Mouse (Mus musculus): ENCODE data around the gene Dnaja2. TPM values are rescaled to one million over a fixed set of nuclear protein-coding genes. Genes with fewer than 3 reads are reported as not detected.
A peak's percentile ranks its signal among the peaks of the same experiment; 100 is the strongest.

The Dnaja2 gene
- polyA plus RNA-seq, 1 experiment from 2014 or later: 217 TPM

GRCm38 (mm10) chr8:85534163-85534562, 21.0 kb downstream of the Dnaja2 start:
- DNase-seq (ENCODE audit: low spot score) (no peak), ATAC-seq (ENCODE audit: insufficient number of reproducible peaks, low FRiP score, low TSS enrichment, low read depth) (no peak)
- Histone ChIP-seq H3K36me3 (ENCODE audit: control insufficient read depth, insufficient read depth, low read length) (peaks cover 2% of the 10 kb centered on the region; the same call in 1 of the 2 replicates), H3K9ac (ENCODE audit: low read length) (no peak overlapping the region), H3K9me3 (ENCODE audit: control insufficient read depth, low read length) (no peaks in the 10 kb centered on the region), H3K27me3 (ENCODE audit: control insufficient read depth, insufficient read depth, low read length) (no peaks in the 10 kb centered on the region), H3K4me2 (ENCODE audit: low read depth, severe bottlenecking) (no peak overlapping the region), H3K4me3 (ENCODE audit: low read depth, low read length) (no peak overlapping the region), H3K4me1 (ENCODE audit: control insufficient read depth, insufficient read depth, low read length) (no peaks in the 10 kb centered on the region), H3K27ac (replicated peaks; ENCODE audit: low read depth, low read length) (no peak overlapping the region)
- WGBS: 84% methylated on average over 1 of the region's 1 CpGs

GRCm38 (mm10) chr8:85533434-85533833, 21.7 kb downstream of the Dnaja2 start:
- ATAC-seq (ENCODE audit: insufficient number of reproducible peaks, low FRiP score, low TSS enrichment, low read depth) (no peak), DNase-seq (ENCODE audit: low spot score) (no peak)
- H3K36me3 ChIP-seq (ENCODE audit: control insufficient read depth, insufficient read depth, low read length): peaks cover 2% of the 10 kb centered on the region; the same call in 1 of the 2 replicates
- H3K27ac ChIP-seq (replicated peaks; ENCODE audit: low read depth, low read length): no peak overlapping the region
- no peak overlapping the region for H3K4me2 ChIP-seq (ENCODE audit: low read depth, severe bottlenecking)
- no peak overlapping the region for H3K4me3 ChIP-seq (ENCODE audit: low read depth, low read length)
- no peaks in the 10 kb centered on the region for H3K9me3 ChIP-seq (ENCODE audit: control insufficient read depth, low read length)
- WGBS: 97% methylated on average over 2 of the region's 2 CpGs
- no peaks in the 10 kb centered on the region for H3K4me1 ChIP-seq (ENCODE audit: control insufficient read depth, insufficient read depth, low read length)
- no peaks in the 10 kb centered on the region for H3K27me3 ChIP-seq (ENCODE audit: control insufficient read depth, insufficient read depth, low read length)
- no peak overlapping the region for H3K9ac ChIP-seq (ENCODE audit: low read length)

- no peaks in the 10 kb centered on the region for H3K9me3 ChIP-seq (ENCODE audit: control insufficient read depth, low read length)
- no peak overlapping the region for H3K4me3 ChIP-seq (ENCODE audit: low read depth, low read length)
- H3K9ac ChIP-seq (ENCODE audit: low read length): no peak overlapping the region
- H3K4me1 ChIP-seq (ENCODE audit: control insufficient read depth, insufficient read depth, low read length): no peaks in the 10 kb centered on the region
- no peak overlapping the region for H3K27ac ChIP-seq (replicated peaks; ENCODE audit: low read depth, low read length)
- no peaks in the 10 kb centered on the region for H3K27me3 ChIP-seq (ENCODE audit: control insufficient read depth, insufficient read depth, low read length)
- no peak overlapping the region for H3K4me2 ChIP-seq (ENCODE audit: low read depth, severe bottlenecking)
- ATAC-seq (ENCODE audit: insufficient number of reproducible peaks, low FRiP score, low TSS enrichment, low read depth) (no peak), DNase-seq (ENCODE audit: low spot score) (no peak)
- H3K36me3 ChIP-seq (ENCODE audit: control insufficient read depth, insufficient read depth, low read length): peaks cover 1% of the 10 kb centered on the region; the same call in 1 of the 2 replicates
- WGBS: 91% methylated on average over 4 of the region's 4 CpGs
These were observed 22.3 kb downstream of the Dnaja2 start for GRCm38 (mm10) chr8:85532843-85533242.

- Histone ChIP-seq H3K9ac (ENCODE audit: low read length) (no peak overlapping the region), H3K27ac (replicated peaks; ENCODE audit: low read depth, low read length) (no peak overlapping the region), H3K4me2 (ENCODE audit: low read depth, severe bottlenecking) (no peak overlapping the region), H3K9me3 (ENCODE audit: control insufficient read depth, low read length) (no peaks in the 10 kb centered on the region), H3K4me3 (ENCODE audit: low read depth, low read length) (no peak overlapping the region), H3K4me1 (ENCODE audit: control insufficient read depth, insufficient read depth, low read length) (no peaks in the 10 kb centered on the region), H3K36me3 (ENCODE audit: control insufficient read depth, insufficient read depth, low read length) (no peaks in the 10 kb centered on the region; the same call in 1 of the 2 replicates), H3K27me3 (ENCODE audit: control insufficient read depth, insufficient read depth, low read length) (no peaks in the 10 kb centered on the region)
- DNase-seq (ENCODE audit: low spot score) (no peak), ATAC-seq (ENCODE audit: insufficient number of reproducible peaks, low FRiP score, low TSS enrichment, low read depth) (no peak)
- WGBS: 79% methylated on average over 3 of the region's 3 CpGs
These were observed 23.7 kb downstream of the Dnaja2 start for GRCm38 (mm10) chr8:85531471-85531870.

GRCm38 (mm10) chr8:85530717-85531116, 24.4 kb downstream of the Dnaja2 start:
- Histone ChIP-seq H3K4me2 (ENCODE audit: low read depth, severe bottlenecking) (no peak overlapping the region), H3K9ac (ENCODE audit: low read length) (no peak overlapping the region), H3K9me3 (ENCODE audit: control insufficient read depth, low read length) (no peaks in the 10 kb centered on the region), H3K27ac (replicated peaks; ENCODE audit: low read depth, low read length) (no peak overlapping the region), H3K27me3 (ENCODE audit: control insufficient read depth, insufficient read depth, low read length) (no peaks in the 10 kb centered on the region), H3K4me1 (ENCODE audit: control insufficient read depth, insufficient read depth, low read length) (no peaks in the 10 kb centered on the region), H3K4me3 (ENCODE audit: low read depth, low read length) (no peak overlapping the region), H3K36me3 (ENCODE audit: control insufficient read depth, insufficient read depth, low read length) (no peaks in the 10 kb centered on the region)
- ATAC-seq (ENCODE audit: insufficient number of reproducible peaks, low FRiP score, low TSS enrichment, low read depth): no peak
- WGBS: 90% methylated on average over 1 of the region's 1 CpGs
- no peak for DNase-seq (ENCODE audit: low spot score)

GRCm38 (mm10) chr8:85528959-85529358, 26.2 kb downstream of the Dnaja2 start:
- no peak for ATAC-seq (ENCODE audit: insufficient number of reproducible peaks, low FRiP score, low TSS enrichment, low read depth)
- Histone ChIP-seq H3K4me3 (ENCODE audit: low read depth, low read length) (no peak overlapping the region), H3K4me1 (ENCODE audit: control insufficient read depth, insufficient read depth, low read length) (no peaks in the 10 kb centered on the region), H3K27me3 (ENCODE audit: control insufficient read depth, insufficient read depth, low read length) (no peaks in the 10 kb centered on the region), H3K4me2 (ENCODE audit: low read depth, severe bottlenecking) (no peak overlapping the region), H3K36me3 (ENCODE audit: control insufficient read depth, insufficient read depth, low read length) (peaks cover 4% of the 10 kb centered on the region; the same call in 1 of the 2 replicates), H3K27ac (replicated peaks; ENCODE audit: low read depth, low read length) (no peak overlapping the region), H3K9ac (ENCODE audit: low read length) (no peak overlapping the region), H3K9me3 (ENCODE audit: control insufficient read depth, low read length) (no peaks in the 10 kb centered on the region)
- WGBS: 81% methylated on average over 3 of the region's 3 CpGs
- no peak for DNase-seq (ENCODE audit: low spot score)

- no peaks in the 10 kb centered on the region for H3K9me3 ChIP-seq (ENCODE audit: control insufficient read depth, low read length)
- H3K27ac ChIP-seq (replicated peaks; ENCODE audit: low read depth, low read length): no peak overlapping the region
- H3K9ac ChIP-seq (ENCODE audit: low read length): no peak overlapping the region
- 39% methylated on average over 6 of the region's 6 CpGs for WGBS
- H3K4me2 ChIP-seq (ENCODE audit: low read depth, severe bottlenecking): no peak overlapping the region
- H3K27me3 ChIP-seq (ENCODE audit: control insufficient read depth, insufficient read depth, low read length): no peaks in the 10 kb centered on the region
- H3K4me3 ChIP-seq (ENCODE audit: low read depth, low read length): no peak overlapping the region
- H3K36me3 ChIP-seq (ENCODE audit: control insufficient read depth, insufficient read depth, low read length): peaks cover 7% of the 10 kb centered on the region
- peak; percentile 71 for DNase-seq (ENCODE audit: low spot score)
- no peaks in the 10 kb centered on the region for H3K4me1 ChIP-seq (ENCODE audit: control insufficient read depth, insufficient read depth, low read length)
- no peak for ATAC-seq (ENCODE audit: insufficient number of reproducible peaks, low FRiP score, low TSS enrichment, low read depth)
These were observed 29.0 kb downstream of the Dnaja2 start for GRCm38 (mm10) chr8:85526105-85526504.

GRCm38 (mm10) chr8:85524086-85524485, 31.1 kb downstream of the Dnaja2 start:
- Histone ChIP-seq H3K4me1 (ENCODE audit: control insufficient read depth, insufficient read depth, low read length) (no peaks in the 10 kb centered on the region), H3K27ac (replicated peaks; ENCODE audit: low read depth, low read length) (no peak overlapping the region), H3K36me3 (ENCODE audit: control insufficient read depth, insufficient read depth, low read length) (peaks cover 13% of the 10 kb centered on the region), H3K9me3 (ENCODE audit: control insufficient read depth, low read length) (no peaks in the 10 kb centered on the region), H3K9ac (ENCODE audit: low read length) (no peak overlapping the region), H3K4me3 (ENCODE audit: low read depth, low read length) (no peak overlapping the region), H3K27me3 (ENCODE audit: control insufficient read depth, insufficient read depth, low read length) (no peaks in the 10 kb centered on the region), H3K4me2 (ENCODE audit: low read depth, severe bottlenecking) (no peak overlapping the region)
- WGBS: 92% methylated on average over 7 of the region's 7 CpGs
- ATAC-seq (ENCODE audit: insufficient number of reproducible peaks, low FRiP score, low TSS enrichment, low read depth): no peak
- no peak for DNase-seq (ENCODE audit: low spot score)

GRCm38 (mm10) chr8:85521332-85521731, 33.8 kb downstream of the Dnaja2 start:
- no peak for DNase-seq (ENCODE audit: low spot score)
- H3K9me3 ChIP-seq (ENCODE audit: control insufficient read depth, low read length): no peaks in the 10 kb centered on the region
- H3K4me3 ChIP-seq (ENCODE audit: low read depth, low read length): no peak overlapping the region
- H3K27me3 ChIP-seq (ENCODE audit: control insufficient read depth, insufficient read depth, low read length): no peaks in the 10 kb centered on the region
- no peak overlapping the region for H3K27ac ChIP-seq (replicated peaks; ENCODE audit: low read depth, low read length)
- H3K9ac ChIP-seq (ENCODE audit: low read length): no peak overlapping the region
- ATAC-seq (ENCODE audit: insufficient number of reproducible peaks, low FRiP score, low TSS enrichment, low read depth): no peak
- WGBS: 92% methylated on average over 8 of the region's 8 CpGs
- peaks cover 15% of the 10 kb centered on the region for H3K36me3 ChIP-seq (ENCODE audit: control insufficient read depth, insufficient read depth, low read length)
- no peak overlapping the region for H3K4me2 ChIP-seq (ENCODE audit: low read depth, severe bottlenecking)
- no peaks in the 10 kb centered on the region for H3K4me1 ChIP-seq (ENCODE audit: control insufficient read depth, insufficient read depth, low read length)

All from limb, embryonic 11.5 days (tissue).